Mouse (Mus musculus): ENCODE measurements at regions not wholly inside any gene's neighbourhood (a gene's known extent, or its start where the extent isn't known, plus 50 kb on each side); places are given as distances from the start of the nearest gene placed in this dataset.
"Not testable (repeated sequence)": the region's sequence is repeated elsewhere in the genome, so short reads cannot be mapped to it uniquely, and the experiment has no call there.

GRCm38 (mm10) chr14:89609666-89610448, 1138.7 kb upstream of the Pcdh20 start:
- H3K4me1 ChIP-seq (replicated peaks; ENCODE audit: control insufficient read depth, insufficient read depth, low read length); H3K27ac ChIP-seq (ENCODE audit: low read depth, low read length); H3K27me3 ChIP-seq (replicated peaks; ENCODE audit: control insufficient read depth, insufficient read depth, low read length); H3K36me3 ChIP-seq (ENCODE audit: control insufficient read depth, insufficient read depth); ATAC-seq; H3K4me3 ChIP-seq (ENCODE audit: low read depth, low read length); H3K9ac ChIP-seq (ENCODE audit: low read depth, low read length); H3K9me3 ChIP-seq (ENCODE audit: control insufficient read depth); H3K4me2 ChIP-seq (replicated peaks; ENCODE audit: low read depth): not testable (repeated sequence)
- WGBS: 51% methylated on average over 10 of the region's 10 CpGs
- TF ChIP-seq CTCF (IDR thresholded peaks at IDR 0.05; ENCODE audit: low read depth): 0 out of 2 replicates have a peak, but pooled peaks have one; percentile 15

GRCm38 (mm10) chr14:89607550-89607949, 1136.4 kb upstream of the Pcdh20 start:
- Histone ChIP-seq H3K4me1 (replicated peaks; ENCODE audit: control insufficient read depth, insufficient read depth, low read length) (no peaks in the 10 kb centered on the region), H3K4me3 (ENCODE audit: low read depth, low read length) (no peak overlapping the region), H3K9me3 (ENCODE audit: control insufficient read depth) (no peaks in the 10 kb centered on the region), H3K27me3 (replicated peaks; ENCODE audit: control insufficient read depth, insufficient read depth, low read length) (no peaks in the 10 kb centered on the region), H3K36me3 (ENCODE audit: control insufficient read depth, insufficient read depth) (no peaks in the 10 kb centered on the region), H3K9ac (ENCODE audit: low read depth, low read length) (no peak overlapping the region), H3K4me2 (replicated peaks; ENCODE audit: low read depth) (no peak overlapping the region), H3K27ac (ENCODE audit: low read depth, low read length) (no peak overlapping the region)
- peak; percentile 73 for ATAC-seq
- TF ChIP-seq CTCF (IDR thresholded peaks at IDR 0.05; ENCODE audit: low read depth): no peak
- 40% methylated on average over 1 of the region's 1 CpGs for WGBS

GRCm38 (mm10) chr14:89597812-89598211, 1126.6 kb upstream of the Pcdh20 start:
- Histone ChIP-seq H3K4me1 (replicated peaks; ENCODE audit: control insufficient read depth, insufficient read depth, low read length) (no peaks in the 10 kb centered on the region), H3K27me3 (replicated peaks; ENCODE audit: control insufficient read depth, insufficient read depth, low read length) (no peaks in the 10 kb centered on the region), H3K4me3 (ENCODE audit: low read depth, low read length) (no peak overlapping the region), H3K36me3 (ENCODE audit: control insufficient read depth, insufficient read depth) (no peaks in the 10 kb centered on the region), H3K4me2 (replicated peaks; ENCODE audit: low read depth) (no peak overlapping the region), H3K9me3 (ENCODE audit: control insufficient read depth) (no peaks in the 10 kb centered on the region), H3K9ac (ENCODE audit: low read depth, low read length) (no peak overlapping the region), H3K27ac (ENCODE audit: low read depth, low read length) (no peak overlapping the region)
- ATAC-seq: no peak
- no peak for TF ChIP-seq CTCF (IDR thresholded peaks at IDR 0.05; ENCODE audit: low read depth)
- 88% methylated on average over 1 of the region's 1 CpGs for WGBS

GRCm38 (mm10) chr14:89573576-89573975, 1102.4 kb upstream of the Pcdh20 start:
- H3K27me3 ChIP-seq (replicated peaks; ENCODE audit: control insufficient read depth, insufficient read depth, low read length): no peaks in the 10 kb centered on the region
- H3K9me3 ChIP-seq (ENCODE audit: control insufficient read depth): no peaks in the 10 kb centered on the region
- TF ChIP-seq CTCF (IDR thresholded peaks at IDR 0.05; ENCODE audit: low read depth): no peak
- H3K9ac ChIP-seq (ENCODE audit: low read depth, low read length): no peak overlapping the region
- no peak overlapping the region for H3K4me3 ChIP-seq (ENCODE audit: low read depth, low read length)
- H3K36me3 ChIP-seq (ENCODE audit: control insufficient read depth, insufficient read depth): no peaks in the 10 kb centered on the region
- H3K27ac ChIP-seq (ENCODE audit: low read depth, low read length): no peak overlapping the region
- 75% methylated on average over 3 of the region's 3 CpGs for WGBS
- no peak overlapping the region for H3K4me2 ChIP-seq (replicated peaks; ENCODE audit: low read depth)
- no peak for ATAC-seq
- no peaks in the 10 kb centered on the region for H3K4me1 ChIP-seq (replicated peaks; ENCODE audit: control insufficient read depth, insufficient read depth, low read length)

- H3K36me3 ChIP-seq (ENCODE audit: control insufficient read depth, insufficient read depth): no peaks in the 10 kb centered on the region
- H3K27me3 ChIP-seq (replicated peaks; ENCODE audit: control insufficient read depth, insufficient read depth, low read length): no peaks in the 10 kb centered on the region
- WGBS: 53% methylated on average over 1 of the region's 1 CpGs
- no peak overlapping the region for H3K27ac ChIP-seq (ENCODE audit: low read depth, low read length)
- H3K4me1 ChIP-seq (replicated peaks; ENCODE audit: control insufficient read depth, insufficient read depth, low read length): no peaks in the 10 kb centered on the region
- H3K9ac ChIP-seq (ENCODE audit: low read depth, low read length): no peak overlapping the region
- TF ChIP-seq CTCF (IDR thresholded peaks at IDR 0.05; ENCODE audit: low read depth): no peak
- H3K4me2 ChIP-seq (replicated peaks; ENCODE audit: low read depth): no peak overlapping the region
- no peak for ATAC-seq
- no peaks in the 10 kb centered on the region for H3K9me3 ChIP-seq (ENCODE audit: control insufficient read depth)
- H3K4me3 ChIP-seq (ENCODE audit: low read depth, low read length): no peak overlapping the region
Measured at GRCm38 (mm10) chr14:89571703-89572102, 1100.5 kb upstream of the Pcdh20 start.

- TF ChIP-seq CTCF (IDR thresholded peaks at IDR 0.05; ENCODE audit: low read depth): no peak
- no peak overlapping the region for H3K9ac ChIP-seq (ENCODE audit: low read depth, low read length)
- H3K9me3 ChIP-seq (ENCODE audit: control insufficient read depth): no peaks in the 10 kb centered on the region
- no peaks in the 10 kb centered on the region for H3K36me3 ChIP-seq (ENCODE audit: control insufficient read depth, insufficient read depth)
- 25% methylated on average over 3 of the region's 3 CpGs for WGBS
- no peak overlapping the region for H3K27ac ChIP-seq (ENCODE audit: low read depth, low read length)
- no peak for ATAC-seq
- H3K27me3 ChIP-seq (replicated peaks; ENCODE audit: control insufficient read depth, insufficient read depth, low read length): no peaks in the 10 kb centered on the region
- no peak overlapping the region for H3K4me3 ChIP-seq (ENCODE audit: low read depth, low read length)
- no peak overlapping the region for H3K4me2 ChIP-seq (replicated peaks; ENCODE audit: low read depth)
- no peaks in the 10 kb centered on the region for H3K4me1 ChIP-seq (replicated peaks; ENCODE audit: control insufficient read depth, insufficient read depth, low read length)
Measured at GRCm38 (mm10) chr14:89559822-89560477, 1088.8 kb upstream of the Pcdh20 start.

Data from intestine, postnatal 0 days (tissue).